Mouse (Mus musculus) heart, postnatal 36 days (tissue): ENCODE results near the gene Nucb1. TPM values are rescaled to one million over a fixed set of nuclear protein-coding genes. Genes with fewer than 3 reads are reported as not detected.

Source experiments
- DNase-seq, 2 experiments: peaks; one replicate each; pipeline ENCODE4 v3.0.0; 2021 to 2022
- intact Hi-C: fragments of 180-260 bp; cut with DNase I; formaldehyde crosslinking; loops from one replicate; pipeline ENCODE4 v1.15.1; 2025
- microRNA-seq, 2 experiments: library from miRNA; unstranded; fragments of <30 nt; microRNA quantifications; one replicate each; pipeline ENCODE4 v1.2.0; 2021; ENCODE audit warnings: borderline number of aligned reads in 2 of 2
- total RNA-seq, 2 experiments: library from RNA; stranded (reverse); gene quantifications; 2 replicates each; pipeline ENCODE4 v1.2.3; 2021

Gene Nucb1
- total RNA-seq, 2 experiments from 2014 or later = 140 to 148 TPM

DNA sequence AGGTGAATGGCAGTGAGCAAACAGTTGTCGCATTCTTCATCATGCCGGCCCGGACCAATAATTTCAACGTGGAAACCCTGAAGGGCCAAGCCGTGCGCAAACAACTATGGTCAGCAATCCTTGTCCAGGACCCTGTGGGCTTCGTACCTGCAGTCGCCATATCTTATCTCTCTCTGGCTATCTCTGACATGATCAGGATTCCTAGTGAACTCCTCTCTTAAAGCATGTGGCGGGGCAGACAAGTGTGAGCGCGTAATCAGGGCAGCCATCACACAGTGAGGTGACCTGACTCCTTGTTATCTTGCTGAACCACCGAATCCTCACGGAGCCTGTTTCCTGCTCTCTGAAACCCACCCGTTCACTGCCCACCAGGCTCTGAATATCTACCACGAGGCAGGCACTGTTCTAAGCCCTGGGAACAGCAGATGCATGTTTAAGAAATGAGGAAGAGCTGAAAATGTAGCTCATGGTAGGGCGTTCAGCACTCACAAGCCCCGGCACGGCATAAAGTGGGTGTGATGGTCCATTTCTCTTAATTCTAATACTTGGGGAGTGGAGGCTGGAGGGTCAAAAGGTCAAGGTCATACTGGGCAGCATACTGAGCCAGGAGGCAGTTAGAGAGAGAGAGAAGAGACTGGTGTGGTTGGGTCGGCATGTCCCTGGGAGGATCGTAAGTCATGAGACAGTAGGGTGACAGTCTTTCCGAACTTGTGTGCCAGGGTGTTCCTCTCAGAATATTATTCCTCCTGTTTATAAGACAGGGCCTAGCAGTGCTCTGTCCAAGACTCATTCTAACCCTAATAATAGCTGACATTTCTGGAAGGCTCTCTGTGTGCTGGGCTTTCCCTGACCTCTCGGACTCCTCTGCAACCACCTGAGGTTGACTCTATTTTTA lies 66.4 kb downstream of the Nucb1 start:
- DNase-seq = no peak
- intact Hi-C loops = no loop called here

Small RNA genes lying within 50 kb of the gene (microRNA-seq; reads per million reads assigned to microRNA genes)
- gene Gm22133 = 0 to 0.67 reads per million in 2 experiments

Other genes with a start within 250 kb of the Nucb1 start
- gene Slc6a21, start 232.9 kb downstream of the Nucb1 start, total RNA-seq = not detected
- 10 to 100 TPM; 24.6 to 27.4 TPM for gene Trpm4, start 176.6 kb downstream of the Nucb1 start, total RNA-seq
- gene Hrc, start 175.1 kb downstream of the Nucb1 start, total RNA-seq = 100 to 1,000 TPM; 842 to 873 TPM
- gene Ppfia3, start 143.4 kb downstream of the Nucb1 start, total RNA-seq = not detected
- 1 to 10 TPM; 1.3 to 1.7 TPM for gene Lin7b, start 139.8 kb downstream of the Nucb1 start, total RNA-seq
- 10 to 100 TPM; 92.8 to 95.9 TPM for gene Snrnp70, start 114.7 kb downstream of the Nucb1 start, total RNA-seq
- gene Kcna7, start 104.8 kb downstream of the Nucb1 start, total RNA-seq = 1 to 10 TPM; 4.5 to 5.8 TPM
- gene Ntf5, start 96.7 kb downstream of the Nucb1 start, total RNA-seq = under 1 TPM in 1 of 2 experiments, not detected in 1; 0.30 TPM
- gene Lhb, start 89.6 kb downstream of the Nucb1 start, total RNA-seq = not detected
- 100 to 1,000 TPM in 1 of 2 experiments, 10 to 100 TPM in 1; 96.0 to 102 TPM for gene Gys1, start 75.6 kb downstream of the Nucb1 start, total RNA-seq
- 10 to 100 TPM; 22.5 to 23.7 TPM for gene Ruvbl2, start 72.3 kb downstream of the Nucb1 start, total RNA-seq
- 100 to 1,000 TPM; 246 to 262 TPM for gene Ftl1, start 50.5 kb downstream of the Nucb1 start, total RNA-seq
- 10 to 100 TPM; 26.9 to 28.5 TPM for gene Bax, start 43.5 kb downstream of the Nucb1 start, total RNA-seq
- under 1 TPM in 1 of 2 experiments, not detected in 1; 0.16 TPM for gene Tulp2, start 28.5 kb downstream of the Nucb1 start, total RNA-seq
- gene Gm45808, start 23.6 kb downstream of the Nucb1 start, total RNA-seq = 1 to 10 TPM; 5.4 to 5.8 TPM
- 1 to 10 TPM; 7.6 to 7.7 TPM for gene Dhdh, start 21.6 kb downstream of the Nucb1 start, total RNA-seq
- 10 to 100 TPM; 32.0 to 32.9 TPM for gene Ppp1r15a, start 15.9 kb upstream of the Nucb1 start, total RNA-seq
- gene Plekha4, start 15.9 kb upstream of the Nucb1 start, total RNA-seq = 1 to 10 TPM; 2.7 to 3.2 TPM
- under 1 TPM; 0.41 to 0.67 TPM for gene Hsd17b14, start 44.5 kb upstream of the Nucb1 start, total RNA-seq
- gene Bcat2, start 59.7 kb upstream of the Nucb1 start, total RNA-seq = 100 to 1,000 TPM; 232 to 235 TPM
- not detected for gene Fgf21, start 105.1 kb upstream of the Nucb1 start, total RNA-seq
- not detected for gene Fut1, start 106.9 kb upstream of the Nucb1 start, total RNA-seq
- gene Izumo1, start 111.4 kb upstream of the Nucb1 start, total RNA-seq = under 1 TPM in 1 of 2 experiments, not detected in 1; 0.30 TPM
- 10 to 100 TPM; 30.0 to 31.8 TPM for gene Rasip1, start 117.1 kb upstream of the Nucb1 start, total RNA-seq
- gene Mamstr, start 129.6 kb upstream of the Nucb1 start, total RNA-seq = 1 to 10 TPM; 4.3 to 7.5 TPM
- gene Fut2, start 156.0 kb upstream of the Nucb1 start, total RNA-seq = 1 to 10 TPM in 1 of 2 experiments, under 1 TPM in 1; 0.28 to 2.0 TPM
- gene Ntn5, start 173.6 kb upstream of the Nucb1 start, total RNA-seq = under 1 TPM in 1 of 2 experiments, not detected in 1; 0.22 TPM
- under 1 TPM in 1 of 2 experiments, not detected in 1; 0.22 TPM for gene Sec1, start 184.0 kb upstream of the Nucb1 start, total RNA-seq
- 1 to 10 TPM; 6.2 to 6.7 TPM for gene Car11, start 189.4 kb upstream of the Nucb1 start, total RNA-seq
- 100 to 1,000 TPM in 1 of 2 experiments, 10 to 100 TPM in 1; 44.4 to 158 TPM for gene Dbp, start 194.7 kb upstream of the Nucb1 start, total RNA-seq
- 100 to 1,000 TPM; 550 to 591 TPM for gene Rpl18, start 205.1 kb upstream of the Nucb1 start, total RNA-seq
- 10 to 100 TPM; 16.2 to 18.7 TPM for gene Sphk2, start 207.6 kb upstream of the Nucb1 start, total RNA-seq
- gene Fam83e, start 210.8 kb upstream of the Nucb1 start, total RNA-seq = under 1 TPM; 0.17 to 0.30 TPM
- not detected for gene Spaca4, start 215.4 kb upstream of the Nucb1 start, total RNA-seq